Mouse (Mus musculus): ENCODE measurements around the gene Jmjd1c.

Gene Jmjd1c

DNA sequence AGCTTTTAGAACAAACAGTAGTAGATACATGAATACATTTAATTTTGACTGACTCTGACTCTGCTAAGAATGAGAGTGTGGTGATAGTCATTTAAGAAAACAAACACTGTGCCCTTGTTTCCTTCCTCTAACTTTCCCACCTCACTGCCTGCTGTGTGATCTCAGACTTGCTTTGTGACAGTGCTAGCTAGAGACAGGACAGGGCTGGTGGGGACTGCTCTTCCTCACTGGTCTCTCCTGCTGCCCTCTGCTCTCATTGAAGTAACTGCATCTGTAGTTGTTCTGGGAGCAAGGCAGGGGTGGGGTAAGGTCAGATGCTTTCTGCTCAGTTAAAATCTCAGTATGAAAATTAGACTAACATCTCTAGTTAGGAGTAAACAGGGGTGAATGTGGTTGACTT lies 93.1 kb downstream of the Jmjd1c start:
- DNase-seq (ENCODE audit: low read depth, low spot score) = no peak

- DNase-seq (ENCODE audit: low read depth, low spot score) = no peak
Measured at GRCm38 (mm10) chr10:67190261-67190660, 94.3 kb downstream of the Jmjd1c start.

DNA sequence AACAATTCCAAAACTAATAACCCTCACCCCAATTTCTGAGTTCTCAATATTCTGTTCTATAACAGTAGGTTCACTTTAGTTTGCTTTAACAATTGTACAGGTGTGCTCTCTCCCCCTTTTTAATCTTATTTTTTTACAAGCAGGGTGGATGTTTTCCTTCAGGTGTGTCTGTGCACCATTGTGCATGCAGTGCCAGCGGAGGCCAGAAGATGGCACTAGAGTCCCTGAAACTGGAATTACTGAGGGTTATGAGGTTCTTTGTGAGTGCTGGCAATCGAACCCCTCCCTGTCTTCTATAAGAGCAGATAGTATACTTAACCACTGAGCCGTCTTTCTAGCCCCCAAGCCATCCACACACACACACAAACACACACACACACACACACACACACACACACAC lies 96.4 kb downstream of the Jmjd1c start:
- DNase-seq (ENCODE audit: low read depth, low spot score) = no peak

DNA sequence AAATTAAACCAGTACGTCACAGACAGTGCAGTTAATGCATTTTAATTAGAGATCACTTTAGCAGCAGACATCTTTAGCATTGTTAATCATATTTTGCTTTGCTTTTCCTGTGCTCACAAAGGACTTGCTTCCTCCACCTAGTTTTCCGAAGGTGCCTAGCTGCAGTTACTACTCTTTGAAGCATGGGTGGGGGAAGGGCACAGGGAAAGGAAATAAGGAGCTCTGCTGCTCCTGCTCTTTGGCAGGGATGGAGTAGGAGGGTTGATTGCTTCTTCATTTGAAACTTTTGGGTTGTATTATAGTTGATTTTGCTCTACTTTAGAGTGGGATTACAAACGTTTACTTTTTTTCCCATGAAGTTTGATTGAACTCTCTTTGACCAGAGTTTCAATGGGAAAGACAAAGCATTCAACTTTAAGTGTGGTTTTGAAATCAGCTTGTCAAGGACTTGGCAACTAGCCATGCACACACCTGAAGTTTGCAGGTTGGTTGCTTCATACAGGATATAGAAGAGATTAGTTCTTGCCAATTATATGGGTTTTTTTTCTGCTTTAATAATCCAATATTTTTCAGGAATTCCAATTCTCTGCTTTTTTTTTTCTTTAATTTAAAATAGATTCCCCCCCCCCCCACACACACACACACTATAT lies 97.2 kb downstream of the Jmjd1c start:
- DNase-seq (ENCODE audit: low read depth, low spot score) = no peak

DNA sequence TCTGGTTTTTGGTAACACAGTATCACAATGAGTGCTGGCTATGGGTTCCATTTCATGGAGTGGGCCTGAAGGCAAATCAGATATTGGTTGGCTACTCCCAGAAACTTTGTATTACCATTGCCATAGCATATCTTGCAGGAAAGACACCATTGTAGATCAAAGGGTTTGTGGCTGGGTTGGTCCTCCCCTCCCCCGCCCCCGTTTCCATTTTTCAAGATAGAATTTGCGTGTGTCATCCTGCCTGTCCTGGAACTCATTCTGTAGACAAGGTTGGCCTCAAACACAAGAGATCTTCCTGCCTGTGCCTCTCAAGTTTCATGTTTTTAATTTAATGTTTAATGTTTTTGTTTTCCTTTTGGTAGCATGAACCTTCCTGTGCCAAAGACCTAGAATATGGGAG lies 98.1 kb downstream of the Jmjd1c start:
- no peak for DNase-seq (ENCODE audit: low read depth, low spot score)

DNA sequence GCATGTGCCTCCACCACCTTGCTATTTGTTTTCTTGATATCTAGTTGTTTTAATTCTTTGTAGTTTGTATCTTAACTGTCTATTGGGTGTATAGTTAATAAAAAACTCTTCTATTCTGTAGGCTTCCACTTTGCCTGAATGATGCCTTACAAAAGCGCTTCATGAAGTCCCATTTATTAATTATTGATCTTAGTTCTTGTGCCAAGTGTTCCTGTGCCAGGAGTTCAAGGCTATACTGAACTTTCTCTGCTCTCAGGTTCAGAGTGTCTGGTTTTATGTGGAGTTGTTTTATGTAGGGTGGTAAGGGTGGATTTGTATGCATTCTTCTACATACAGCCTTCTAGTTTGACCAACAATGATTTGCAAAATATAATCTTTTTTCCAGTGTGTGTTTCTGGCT lies 99.7 kb downstream of the Jmjd1c start:
- DNase-seq (ENCODE audit: low read depth, low spot score) = no peak

DNA sequence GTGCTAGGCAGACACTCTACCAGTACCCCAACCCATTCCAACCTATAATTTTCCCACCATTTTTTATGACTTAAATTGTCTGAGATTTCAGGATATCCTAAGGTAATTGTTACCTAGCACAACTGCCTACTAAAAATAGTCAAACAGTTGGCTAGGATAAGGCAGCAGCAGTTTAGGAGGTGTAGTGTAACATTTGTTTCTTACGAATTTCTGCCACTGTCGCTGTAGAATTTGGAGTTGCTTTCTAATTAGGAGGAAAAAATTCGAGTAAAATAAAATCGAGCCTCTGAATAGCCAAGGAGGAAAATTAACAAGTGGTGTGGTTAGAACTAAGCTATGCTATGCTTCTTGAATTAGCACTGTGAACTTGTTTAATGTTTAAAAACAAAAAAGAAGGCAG lies 101.3 kb downstream of the Jmjd1c start:
- DNase-seq (ENCODE audit: low read depth, low spot score) = no peak

DNA sequence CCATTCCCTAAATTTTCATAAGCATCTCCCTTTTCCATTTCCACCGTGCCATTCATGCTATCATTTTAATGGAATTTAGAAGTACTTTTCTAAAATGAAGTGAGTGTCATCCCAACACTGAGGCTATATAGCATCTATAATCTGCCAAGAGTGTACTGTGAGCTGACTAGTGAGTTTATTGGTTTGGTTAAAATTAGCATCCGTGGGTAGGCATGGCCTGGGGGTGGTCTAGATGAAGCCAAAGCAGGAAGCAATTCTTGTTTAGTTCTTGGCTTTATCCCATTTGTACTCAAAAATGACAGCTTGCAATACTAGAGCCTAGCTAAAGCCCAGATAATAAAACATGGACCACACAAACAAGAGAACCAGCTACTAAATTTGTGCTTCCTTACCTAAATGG lies 101.9 kb downstream of the Jmjd1c start:
- DNase-seq (ENCODE audit: low read depth, low spot score) = no peak

DNA sequence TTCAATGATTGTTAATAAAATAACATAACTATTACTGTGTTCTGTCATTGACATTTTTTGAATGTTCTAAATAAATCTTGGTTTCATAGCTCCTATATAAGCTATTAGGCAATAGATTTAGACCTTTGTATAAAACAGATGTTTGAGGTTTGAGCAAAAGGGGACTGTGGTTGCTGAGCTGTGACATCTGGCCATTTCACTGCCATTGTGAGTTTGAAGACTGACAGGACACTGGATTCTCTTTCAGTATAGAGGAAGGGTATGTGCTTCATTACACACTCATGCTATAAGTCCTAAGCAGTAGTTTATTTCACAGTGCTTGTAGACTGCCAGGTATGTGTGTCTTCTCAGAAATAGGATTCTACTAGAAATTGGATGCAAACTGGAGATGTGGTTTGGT lies 105.8 kb downstream of the Jmjd1c start:
- no peak for DNase-seq (ENCODE audit: low read depth, low spot score)

GRCm38 (mm10) chr10:67202470-67202869 lies 106.5 kb downstream of the Jmjd1c start:
- DNase-seq (ENCODE audit: low read depth, low spot score) = no peak

GRCm38 (mm10) chr10:67204652-67205407 lies 108.9 kb downstream of the Jmjd1c start:
- DNase-seq (ENCODE audit: low read depth, low spot score) = no peak

GRCm38 (mm10) chr10:67207931-67208330 lies 112.0 kb downstream of the Jmjd1c start:
- no peak for DNase-seq (ENCODE audit: low read depth, low spot score)

- DNase-seq (ENCODE audit: low read depth, low spot score) = no peak
Measured at GRCm38 (mm10) chr10:67209916-67210675, 114.2 kb downstream of the Jmjd1c start.

GRCm38 (mm10) chr10:67212031-67212430 lies 116.1 kb downstream of the Jmjd1c start:
- DNase-seq (ENCODE audit: low read depth, low spot score) = no peak

GRCm38 (mm10) chr10:67213720-67214119 lies 117.8 kb downstream of the Jmjd1c start:
- DNase-seq (ENCODE audit: low read depth, low spot score) = no peak

- no peak for DNase-seq (ENCODE audit: low read depth, low spot score)
Measured at GRCm38 (mm10) chr10:67215133-67215532, 119.2 kb downstream of the Jmjd1c start.

- DNase-seq (ENCODE audit: low read depth, low spot score) = no peak
Measured at GRCm38 (mm10) chr10:67216872-67217271, 120.9 kb downstream of the Jmjd1c start.

- DNase-seq (ENCODE audit: low read depth, low spot score) = no peak
Measured at GRCm38 (mm10) chr10:67218873-67219565, 123.1 kb downstream of the Jmjd1c start.

GRCm38 (mm10) chr10:67220251-67220650 lies 124.3 kb downstream of the Jmjd1c start:
- DNase-seq (ENCODE audit: low read depth, low spot score) = no peak

DNA sequence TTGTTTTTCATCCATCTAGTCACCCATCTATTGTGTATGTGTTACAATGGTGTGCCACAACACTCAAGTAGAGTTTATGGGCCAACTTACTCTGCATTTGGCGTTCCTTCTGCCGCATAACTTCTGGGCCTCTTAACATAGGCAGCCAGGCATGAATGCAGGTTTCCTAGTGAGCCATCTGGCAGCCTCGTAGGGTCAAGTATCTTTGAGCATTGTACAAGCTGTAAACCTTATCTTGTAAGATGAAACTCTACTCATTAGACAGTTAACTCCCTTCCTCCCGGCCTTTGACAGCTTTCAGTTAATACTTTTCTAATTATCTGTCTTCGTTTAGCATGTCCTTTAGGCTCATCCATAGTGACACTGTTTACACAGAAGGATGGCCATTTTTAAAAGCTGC lies 125.4 kb downstream of the Jmjd1c start:
- no peak for DNase-seq (ENCODE audit: low read depth, low spot score)

- no peak for DNase-seq (ENCODE audit: low read depth, low spot score)
Measured at GRCm38 (mm10) chr10:67223942-67224341, 128.0 kb downstream of the Jmjd1c start.

- no peak for DNase-seq (ENCODE audit: low read depth, low spot score)
Measured at GRCm38 (mm10) chr10:67225528-67225927, 129.6 kb downstream of the Jmjd1c start.
